Mouse (Mus musculus) forebrain, embryonic 16.5 days (tissue): ENCODE measurements around the gene Nrbp1. TPM values are rescaled to one million over a fixed set of nuclear protein-coding genes. Genes with fewer than 3 reads are reported as not detected.

Experiments
- ATAC-seq: fragments of 200-750 bp; cut with Nextera tagmentation; 2 replicates; pipeline ENCODE4 v1.8.0; 2017; ENCODE audit warnings: mild to moderate bottlenecking, moderate library complexity
- H3K27ac ChIP-seq: fragments of 300-500 bp; sonication (generic); 2 replicates; pipeline ENCODE4 v1.5.1; 2014; ENCODE audit warnings: low read length, control low read depth
- H3K27me3 ChIP-seq: fragments of 300-500 bp; sonication (generic); replicated peaks from 2 replicates; pipeline ENCODE4 v1.6.1; 2014; ENCODE audit warnings: low read length; ENCODE audit not compliant: control insufficient read depth, insufficient read depth
- H3K36me3 ChIP-seq: fragments of 300-500 bp; sonication (generic); 2 replicates; pipeline ENCODE4 v1.6.1; 2014; ENCODE audit not compliant: control insufficient read depth, insufficient read depth
- H3K4me1 ChIP-seq: fragments of 300-500 bp; sonication (generic); replicated peaks from 2 replicates; pipeline ENCODE4 v1.6.1; 2014; ENCODE audit warnings: low read length; ENCODE audit not compliant: control insufficient read depth, insufficient read depth
- H3K4me2 ChIP-seq: fragments of 300-500 bp; sonication (generic); 2 replicates; pipeline ENCODE4 v1.6.1; 2014; ENCODE audit warnings: mild to moderate bottlenecking, low read length, control low read depth
- H3K4me3 ChIP-seq: fragments of 300-500 bp; sonication (generic); replicated peaks from 2 replicates; pipeline ENCODE4 v1.5.1; 2014; ENCODE audit warnings: mild to moderate bottlenecking, low read length, control low read depth
- H3K9ac ChIP-seq: fragments of 300-500 bp; sonication (generic); replicated peaks from 2 replicates; pipeline ENCODE4 v1.6.1; 2014; ENCODE audit warnings: low read depth, low read length, control low read depth
- H3K9me3 ChIP-seq: fragments of 300-500 bp; sonication (generic); 2 replicates; pipeline ENCODE4 v1.6.1; 2016; ENCODE audit warnings: low read length; ENCODE audit not compliant: control insufficient read depth
- WGBS: fragments of 180-500 bp; shearing (Covaris S2); extraction: QIAGEN DNeasy Blood & Tissue Kit; methylation state at CpG from one replicate; pipeline ENCODE4 v1.1.7; 2014; 5-methylcytosine and 5-hydroxymethylcytosine counted together
- polyA plus RNA-seq: library from polyadenylated mRNA; unstranded; fragments of >200 nt; fragmentation: Nextera tagmentation; extraction: Ambion mirVana; gene quantifications from 2 replicates; pipeline ENCODE4 v1.2.1, GENCODE M21; 2015

Nrbp1 gene
- 169 and 170 TPM in 2 replicates for polyA plus RNA-seq

GRCm38 (mm10) chr5:31240637-31241521 is at the start of gene Nrbp1, which contains the start of gene Gm9970:
Gene Nrbp1 (plus strand): TSS chr5:31240864.
Gene Gm9970 (minus strand): TSS chr5:31241232.
- H3K4me3 ChIP-seq: peak within 1 kb of the TSS; percentile 84
- no peaks in the 10 kb centered on the region; the same call in 1 of the 2 replicates for H3K9me3 ChIP-seq
- H3K9ac ChIP-seq: peak within 1 kb of the TSS; percentile 90
- WGBS: under 1% methylated on average over 98 of the region's 103 CpGs
- peak within 1 kb of the TSS; percentile 93 for H3K27ac ChIP-seq
- H3K27me3 ChIP-seq: no peaks in the 10 kb centered on the region
- peaks cover 13% of the 10 kb centered on the region for H3K36me3 ChIP-seq
- H3K4me1 ChIP-seq: peaks cover 9% of the 10 kb centered on the region
- H3K4me2 ChIP-seq: peak within 1 kb of the TSS; percentile 64
- peak; percentile 100 for ATAC-seq

- H3K4me2 ChIP-seq: peak overlapping the region; percentile 90
- peak overlapping the region; percentile 90 for H3K9ac ChIP-seq
- WGBS: 14% methylated on average over 42 of the region's 42 CpGs
- no peaks in the 10 kb centered on the region for H3K27me3 ChIP-seq
- H3K9me3 ChIP-seq: no peaks in the 10 kb centered on the region
- peak; percentile 47 for ATAC-seq
- peak overlapping the region; percentile 95 for H3K4me3 ChIP-seq
- peaks cover 43% of the 10 kb centered on the region for H3K36me3 ChIP-seq
- H3K27ac ChIP-seq: peak overlapping the region; percentile 65
- H3K4me1 ChIP-seq: peaks cover 17% of the 10 kb centered on the region
Measured at GRCm38 (mm10) chr5:31192045-31192938, 48.4 kb upstream of the Nrbp1 start.

- peak within 1 kb of the TSS; percentile 87 for H3K27ac ChIP-seq
- no peaks in the 10 kb centered on the region for H3K27me3 ChIP-seq
- peak within 1 kb of the TSS; percentile 95 for H3K4me3 ChIP-seq
- H3K4me2 ChIP-seq: peak within 1 kb of the TSS; percentile 92
- H3K36me3 ChIP-seq: peaks cover 43% of the 10 kb centered on the region
- H3K9me3 ChIP-seq: no peaks in the 10 kb centered on the region
- peaks cover 17% of the 10 kb centered on the region for H3K4me1 ChIP-seq
- H3K9ac ChIP-seq: peak within 1 kb of the TSS; percentile 91
- peak; percentile 98 for ATAC-seq
- under 1% methylated on average over 48 of the region's 48 CpGs for WGBS
Measured at GRCm38 (mm10) chr5:31192939-31193630, 47.6 kb upstream of the Nrbp1 start, which contains the start of the genes Snx17 and Eif2b4. Gene Snx17 (plus strand): TSS chr5:31193227. Gene Eif2b4 (minus strand): TSS chr5:31193430.

GRCm38 (mm10) chr5:31193631-31194281 is 46.9 kb upstream of the Nrbp1 start:
- H3K27me3 ChIP-seq: no peaks in the 10 kb centered on the region
- WGBS: 13% methylated on average over 25 of the region's 25 CpGs
- peaks cover 44% of the 10 kb centered on the region for H3K36me3 ChIP-seq
- peak overlapping the region; percentile 87 for H3K27ac ChIP-seq
- H3K9me3 ChIP-seq: no peaks in the 10 kb centered on the region
- ATAC-seq: no peak
- H3K9ac ChIP-seq: peak overlapping the region; percentile 91
- H3K4me3 ChIP-seq: peak overlapping the region; percentile 95
- peaks cover 17% of the 10 kb centered on the region for H3K4me1 ChIP-seq
- peak overlapping the region; percentile 92 for H3K4me2 ChIP-seq

- no peak overlapping the region for H3K9ac ChIP-seq
- H3K27me3 ChIP-seq: no peaks in the 10 kb centered on the region
- WGBS: 93% methylated on average over 16 of the region's 16 CpGs
- H3K4me2 ChIP-seq: no peak overlapping the region; the same call in 1 of the 2 replicates
- no peak for ATAC-seq
- peaks cover 17% of the 10 kb centered on the region for H3K4me1 ChIP-seq
- no peak overlapping the region for H3K27ac ChIP-seq
- no peak overlapping the region for H3K4me3 ChIP-seq
- H3K36me3 ChIP-seq: peaks cover 51% of the 10 kb centered on the region
- no peaks in the 10 kb centered on the region for H3K9me3 ChIP-seq
Measured at GRCm38 (mm10) chr5:31194486-31195485, 45.9 kb upstream of the Nrbp1 start.

- no peak overlapping the region for H3K27ac ChIP-seq
- no peaks in the 10 kb centered on the region for H3K27me3 ChIP-seq
- 97% methylated on average over 4 of the region's 4 CpGs for WGBS
- peaks cover 3% of the 10 kb centered on the region for H3K9me3 ChIP-seq
- H3K4me3 ChIP-seq: no peak overlapping the region
- peaks cover 22% of the 10 kb centered on the region for H3K4me1 ChIP-seq
- H3K36me3 ChIP-seq: peaks cover 49% of the 10 kb centered on the region
- no peak overlapping the region for H3K4me2 ChIP-seq
- ATAC-seq: no peak
- no peak overlapping the region for H3K9ac ChIP-seq
Measured at GRCm38 (mm10) chr5:31195671-31196070, 45.0 kb upstream of the Nrbp1 start.

- Histone ChIP-seq H3K27ac (no peak overlapping the region), H3K9me3 (peaks cover 3% of the 10 kb centered on the region), H3K36me3 (peaks cover 49% of the 10 kb centered on the region), H3K4me3 (no peak overlapping the region), H3K4me2 (no peak overlapping the region), H3K4me1 (peaks cover 25% of the 10 kb centered on the region), H3K9ac (no peak overlapping the region), H3K27me3 (no peaks in the 10 kb centered on the region)
- ATAC-seq: no peak
- WGBS: 94% methylated on average over 10 of the region's 10 CpGs
Measured at GRCm38 (mm10) chr5:31196207-31196606, 44.5 kb upstream of the Nrbp1 start.
